32 mouse cellular contexts compared by ENCODE assay signal in genomic region chr1:146015075-146015474, GRCm38 (mm10).
"Had no signal": no experiment of that assay in that cellular context is flagged by ENCODE, and none has a peak within 500 bp of the region (broad histone marks: within the 10 kb centered on the region; RNA-seq: fewer than 3 reads in every experiment).

No protein-coding gene starts in this region.

- H3K4me3 ChIP-seq: limb, embryonic 10.5 days; limb, embryonic 12.5 days; limb, embryonic 13.5 days; limb, embryonic 15.5 days; liver, embryonic 12.5 days; liver, embryonic 13.5 days; liver, embryonic 15.5 days; lung, embryonic 15.5 days; megakaryocyte, embryonic 14.5 days; midbrain, embryonic 10.5 days; midbrain, embryonic 12.5 days; midbrain, embryonic 13.5 days; midbrain, embryonic 15.5 days; myocyte; neural tube, embryonic 12.5 days had no signal

- H3K9ac ChIP-seq: limb, embryonic 12.5 days; limb, embryonic 13.5 days; limb, embryonic 15.5 days; liver, embryonic 12.5 days; liver, embryonic 13.5 days; liver, embryonic 14.5 days; liver, embryonic 15.5 days; liver, postnatal 0 days; lung, embryonic 14.5 days; lung, embryonic 15.5 days; midbrain, embryonic 12.5 days; midbrain, embryonic 13.5 days; midbrain, embryonic 15.5 days; neural tube, embryonic 12.5 days had no signal

- H3K4me2 ChIP-seq: limb, embryonic 12.5 days; limb, embryonic 13.5 days; limb, embryonic 15.5 days; liver, embryonic 11.5 days; liver, embryonic 12.5 days; liver, embryonic 13.5 days; liver, embryonic 15.5 days; lung, embryonic 14.5 days; lung, embryonic 15.5 days; midbrain, embryonic 11.5 days; midbrain, embryonic 12.5 days; midbrain, embryonic 13.5 days; midbrain, embryonic 15.5 days; neural tube, embryonic 12.5 days had no signal

- DNase-seq: left cerebral cortex, postnatal 4 days; liver; liver, embryonic 13.5 days; liver, postnatal 0 days; lung, adult 18-20 months; lung, adult 2 months; lung, embryonic 14.5 days; lung, postnatal 10 days; lung, postnatal 14 days; lung, postnatal 36 days; lung, postnatal 4 days; midbrain, embryonic 14.5 days had no signal

- H3K27ac ChIP-seq: limb, embryonic 10.5 days; limb, embryonic 12.5 days; limb, embryonic 13.5 days; limb, embryonic 15.5 days; liver, embryonic 12.5 days; liver, embryonic 13.5 days; liver, embryonic 14.5 days; liver, embryonic 15.5 days; lung, embryonic 15.5 days; macrophage; midbrain, embryonic 10.5 days; midbrain, embryonic 12.5 days; midbrain, embryonic 13.5 days; midbrain, embryonic 15.5 days; neural tube, embryonic 12.5 days had no signal

- H3K36me3 ChIP-seq: limb, embryonic 10.5 days; limb, embryonic 12.5 days; limb, embryonic 13.5 days; limb, embryonic 15.5 days; liver, embryonic 12.5 days; liver, embryonic 13.5 days; liver, embryonic 15.5 days; lung, embryonic 15.5 days; midbrain, embryonic 10.5 days; midbrain, embryonic 12.5 days; midbrain, embryonic 13.5 days; midbrain, embryonic 15.5 days; neural tube, embryonic 12.5 days had no signal

- H3K4me1 ChIP-seq: limb, embryonic 10.5 days; limb, embryonic 12.5 days; limb, embryonic 13.5 days; limb, embryonic 15.5 days; liver, embryonic 12.5 days; liver, embryonic 13.5 days; liver, embryonic 15.5 days; lung, embryonic 15.5 days; megakaryocyte, embryonic 14.5 days; midbrain, embryonic 10.5 days; midbrain, embryonic 12.5 days; midbrain, embryonic 13.5 days; midbrain, embryonic 15.5 days; neural tube, embryonic 12.5 days had no signal

- H3K9me3 ChIP-seq: limb, embryonic 10.5 days; limb, embryonic 12.5 days; limb, embryonic 13.5 days; limb, embryonic 15.5 days; liver, embryonic 12.5 days; liver, embryonic 13.5 days; liver, embryonic 15.5 days; lung, embryonic 15.5 days; midbrain, embryonic 10.5 days; midbrain, embryonic 12.5 days; midbrain, embryonic 13.5 days; midbrain, embryonic 15.5 days; neural tube, embryonic 12.5 days had no signal

- ATAC-seq: liver, embryonic 12.5 days; liver, postnatal 0 days; lung, postnatal 0 days; midbrain, embryonic 13.5 days; midbrain, embryonic 15.5 days; midbrain, embryonic 16.5 days had no signal

- H3K27me3 ChIP-seq: limb, embryonic 12.5 days; limb, embryonic 13.5 days; limb, embryonic 15.5 days; liver, embryonic 12.5 days; liver, embryonic 13.5 days; liver, embryonic 15.5 days; lung, embryonic 15.5 days; megakaryocyte, embryonic 14.5 days; midbrain, embryonic 12.5 days; midbrain, embryonic 13.5 days; midbrain, embryonic 15.5 days; neural tube, embryonic 12.5 days had no signal
